Mouse (Mus musculus) leukemia stem cell, adult 10-12 weeks (primary cell): ENCODE results near the gene Smim27. TPM values are rescaled to one million over a fixed set of nuclear protein-coding genes. Genes with fewer than 3 reads are reported as not detected.

Experiments
- polyA plus RNA-seq: library from polyadenylated mRNA; stranded (reverse); fragments of >175 nt; gene quantifications from 2 replicates; pipeline ENCODE4 v1.2.3, GENCODE M21; 2012; ENCODE audit warnings: low replicate concordance

Smim27 gene
- 9.6 and 13.6 TPM in 2 replicates for polyA plus RNA-seq

DNA sequence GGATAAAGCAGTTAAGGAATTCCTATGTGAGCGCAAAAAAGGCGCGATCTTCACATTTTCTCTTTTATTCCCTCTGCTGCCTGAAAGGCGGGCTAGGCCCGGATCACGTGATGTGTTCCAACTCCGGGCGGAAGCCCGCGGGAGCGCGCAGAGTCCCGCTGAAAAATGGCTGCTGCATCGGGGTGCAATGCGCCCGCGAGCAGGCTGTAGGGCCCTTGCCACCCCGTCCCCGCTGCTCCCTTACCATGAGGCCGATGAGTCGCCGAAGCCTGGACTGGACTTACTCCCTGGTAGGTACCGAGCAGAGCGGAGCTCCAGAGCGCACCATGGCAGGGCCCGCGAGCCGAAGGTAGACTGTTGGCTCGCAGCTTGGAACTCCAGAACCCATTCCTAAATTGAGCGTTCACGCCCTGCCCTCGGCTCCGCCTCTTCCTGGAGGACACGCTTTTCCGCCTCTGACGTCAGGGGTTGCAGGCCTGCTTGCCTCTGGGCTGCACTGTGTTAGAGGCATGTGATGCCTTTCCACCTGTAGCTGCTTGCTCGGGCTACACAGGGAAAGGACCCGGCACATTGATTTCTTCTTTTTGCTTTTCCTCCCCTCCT is at the start of gene Smim27, which contains the start of gene Topors:
Gene Smim27 (plus strand): TSS at position 150 of the 603 bp plus-strand sequence.
Gene Topors (minus strand): TSS at position 421 of the 603 bp plus-strand sequence.

DNA sequence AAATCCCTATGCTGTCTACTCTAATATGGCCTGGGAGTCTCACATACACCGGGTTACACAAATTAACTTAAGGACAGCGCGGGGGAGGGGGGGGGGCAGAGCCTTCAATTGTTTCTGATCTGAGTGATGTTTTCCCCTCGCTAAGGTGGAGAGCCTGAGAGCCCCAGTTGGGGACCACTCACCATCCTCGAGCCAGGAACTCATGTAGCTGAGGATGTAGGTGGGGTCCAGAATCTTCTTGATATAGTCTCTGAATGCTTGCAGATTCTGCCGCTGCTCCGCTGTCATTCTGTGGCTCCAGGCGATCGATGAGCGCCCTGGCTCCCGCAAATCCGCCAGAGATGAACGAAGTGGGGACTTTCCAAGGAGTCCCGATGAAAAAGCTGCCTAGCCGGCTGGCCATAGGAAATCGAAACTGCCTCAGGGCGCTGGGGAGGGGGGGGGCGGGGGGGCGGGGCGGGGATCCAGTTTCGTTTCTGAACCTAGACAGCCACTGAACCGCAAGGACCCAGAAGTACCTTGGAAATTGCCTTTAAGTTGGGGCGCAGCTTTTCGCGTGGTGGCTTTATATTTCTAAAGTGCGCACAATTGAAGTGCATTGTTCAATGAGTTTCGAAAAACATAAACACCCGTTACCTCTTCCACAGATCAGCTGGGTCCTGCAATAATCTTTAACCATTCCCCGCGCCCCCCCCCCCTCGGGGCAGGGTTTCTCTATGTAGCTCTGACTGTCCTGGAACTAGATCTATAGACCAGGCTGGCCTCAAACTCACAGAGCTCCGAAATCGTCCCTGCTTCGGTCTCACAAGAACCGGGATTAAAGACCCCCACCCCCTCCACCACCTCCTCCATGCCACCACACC is 29.7 kb upstream of the Smim27 start, which contains the start of gene Ddx58:
Gene Ddx58 (minus strand): TSS at position 420 of the 863 bp plus-strand sequence.

DNA sequence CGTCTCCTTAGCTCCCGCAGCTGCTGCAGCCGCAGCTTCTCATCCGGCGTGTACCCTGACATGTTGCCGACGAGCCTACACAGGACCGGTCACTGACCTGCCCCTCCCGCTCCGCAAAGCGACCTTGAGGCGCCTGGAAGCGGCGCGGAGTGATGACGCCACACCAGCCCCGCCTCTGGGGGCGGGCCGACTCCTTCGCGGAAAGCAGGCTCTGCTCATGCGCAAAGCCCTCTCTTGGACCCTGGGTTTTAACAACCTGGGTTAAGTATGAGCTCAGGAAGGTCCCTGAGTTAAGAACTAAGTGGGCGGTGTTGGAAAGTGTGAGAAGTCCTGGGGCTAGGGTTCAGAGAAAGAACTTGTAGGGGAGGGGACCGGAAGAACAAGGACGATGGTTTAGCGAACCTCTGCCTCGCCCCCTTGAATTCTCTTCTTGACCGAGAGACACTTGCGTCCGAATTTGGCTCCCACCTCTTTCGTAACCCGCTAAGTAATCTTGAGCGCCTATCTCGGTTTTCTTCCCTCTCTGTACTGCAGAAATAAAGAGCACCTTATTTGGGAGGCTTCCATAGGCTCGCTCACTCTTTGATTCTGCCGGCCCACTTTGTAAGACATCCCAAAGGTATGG is 10.0 kb downstream of the Smim27 start, which contains the start of gene Ndufb6:
Gene Ndufb6 (minus strand): TSS at position 146 of the 625 bp plus-strand sequence.

Other genes starting within 250 kb of the Smim27 start
- gene Aco1, start 126.5 kb upstream of the Smim27 start, polyA plus RNA-seq, result 3.5 and 5.9 TPM in 2 replicates
- gene Ddx58, start 29.8 kb upstream of the Smim27 start, polyA plus RNA-seq, result 0.37 and 1.3 TPM in 2 replicates
- 5.7 and 11.9 TPM in 2 replicates for gene Topors, start 271 bp downstream of the Smim27 start, polyA plus RNA-seq
- gene Ndufb6, start 9.8 kb downstream of the Smim27 start, polyA plus RNA-seq, result 76.7 and 117 TPM in 2 replicates
- gene Tmem215, start 202.6 kb downstream of the Smim27 start, polyA plus RNA-seq, result 0.39 and 1.1 TPM in 2 replicates